Mouse (Mus musculus): Measurements from ENCODE around the gene Mcur1.

DNA sequence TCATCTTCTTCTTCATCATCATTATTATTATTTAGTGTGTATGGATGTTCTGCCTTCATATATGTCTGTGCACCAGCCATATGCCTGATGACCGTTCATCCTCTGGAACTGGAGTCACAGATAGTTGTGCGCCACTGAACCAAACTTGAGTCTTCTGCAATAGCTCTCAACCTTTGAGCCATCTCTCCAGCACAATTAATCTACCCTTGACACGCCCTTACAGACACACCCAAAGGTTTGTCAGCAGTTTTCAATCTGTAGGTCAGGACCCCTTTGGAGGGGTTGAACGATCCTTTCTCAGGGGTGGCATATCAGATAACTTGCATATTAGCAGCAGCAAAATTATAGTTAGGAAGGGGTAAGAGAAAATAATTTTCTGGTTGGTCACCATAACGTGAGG lies 4.7 kb upstream of the Mcur1 start:
- no peak for TF ChIP-seq CTCF (IDR thresholded peaks at IDR 0.05; ENCODE audit: low read depth)
- no peak for TF ChIP-seq EP300 (IDR thresholded peaks at IDR 0.05; ENCODE audit: low read depth)

Data from liver, embryonic 14.5 days (tissue).